ENCODE assay signal across 21 mouse cellular contexts in genomic region chr2:136788379-136788778, GRCm38 (mm10).
DNase-seq lines count a peak whose midpoint lies in the region; ATAC-seq and TF ChIP-seq lines count a peak whose summit lies in the region.
"Had no signal": no experiment of that assay in that cellular context is flagged by ENCODE, and none has a peak within 500 bp of the region (broad histone marks: within the 10 kb centered on the region; RNA-seq: fewer than 3 reads in every experiment).

No protein-coding gene starts in this region.

- H3K4me1 ChIP-seq in midbrain, embryonic 11.5 days (ENCODE audit: control insufficient read depth, insufficient read depth, low read length): no peaks in the 10 kb centered on the region
- no peaks in the 10 kb centered on the region for H3K4me1 ChIP-seq in midbrain, embryonic 15.5 days
- H3K4me1 ChIP-seq: embryonic facial prominence, embryonic 15.5 days; forebrain, embryonic 10.5 days; heart, embryonic 15.5 days; limb, embryonic 13.5 days; midbrain, embryonic 13.5 days had no signal

- H3K36me3 ChIP-seq in midbrain, embryonic 11.5 days (ENCODE audit: control insufficient read depth, insufficient read depth, low read length): no peaks in the 10 kb centered on the region
- H3K36me3 ChIP-seq in midbrain, embryonic 15.5 days (replicated peaks): 0 out of 2 replicates have a peak, but pooled peaks cover 5% of the 10 kb centered on the region
- H3K36me3 ChIP-seq: embryonic facial prominence, embryonic 15.5 days; forebrain, embryonic 10.5 days; heart, embryonic 15.5 days; limb, embryonic 13.5 days; midbrain, embryonic 13.5 days had no signal

- H3K27ac ChIP-seq in layer of hippocampus, adult 2 months: peak overlapping the region; percentile 72
- H3K27ac ChIP-seq in midbrain, embryonic 11.5 days (ENCODE audit: low read depth, low read length): no peak overlapping the region
- no peak overlapping the region for H3K27ac ChIP-seq in midbrain, embryonic 15.5 days
- H3K27ac ChIP-seq: embryonic facial prominence, embryonic 15.5 days; forebrain, embryonic 10.5 days; heart, adult 2 months; heart, embryonic 15.5 days; limb, embryonic 13.5 days; liver, embryonic 14.5 days; midbrain, embryonic 13.5 days had no signal

- no peak for TF ChIP-seq CTCF in layer of hippocampus, adult 2 months (conservative IDR thresholded peaks at IDR 0.05)

- H3K9me3 ChIP-seq in midbrain, embryonic 11.5 days (ENCODE audit: control insufficient read depth, low read length): no peaks in the 10 kb centered on the region
- no peaks in the 10 kb centered on the region for H3K9me3 ChIP-seq in midbrain, embryonic 15.5 days
- H3K9me3 ChIP-seq: embryonic facial prominence, embryonic 15.5 days; forebrain, embryonic 10.5 days; heart, embryonic 15.5 days; limb, embryonic 13.5 days; midbrain, embryonic 13.5 days had no signal

- DNase-seq in layer of hippocampus, adult 2 months (ENCODE audit: low spot score in 2 of 2): peak; percentile 50 to 85
- no peak for DNase-seq in layer of hippocampus, postnatal 10 days (ENCODE audit: low spot score in 2 of 2)
- DNase-seq in frontal cortex, postnatal 10 days (ENCODE audit: low spot score in 2 of 2): peak; percentile 32 to 77
- DNase-seq in left cerebral cortex, adult 9 months (ENCODE audit: low spot score in 2 of 2): peak; percentile 88 to 90
- peak; percentile 77 for DNase-seq in right cerebral cortex, postnatal 25 days
- no peak for DNase-seq in midbrain, embryonic 11.5 days (ENCODE audit: low spot score, missing footprints)
- no peak for DNase-seq in kidney, postnatal 4 days
- DNase-seq: adrenal gland, adult 8-10 months; B cell, adult 2 months; cerebellum, adult 11 months; heart, adult 2 months; kidney, adult 18-20 months; kidney, postnatal 25 days; thymus, postnatal 4 days had no signal

- WGBS in midbrain, embryonic 11.5 days: 55% methylated on average over 4 of the region's 4 CpGs
- WGBS in midbrain, embryonic 15.5 days: 55% methylated on average over 4 of the region's 4 CpGs

- H3K4me3 ChIP-seq in layer of hippocampus, adult 2 months: no peak overlapping the region
- H3K4me3 ChIP-seq in midbrain, embryonic 11.5 days (ENCODE audit: low read depth, low read length): no peak overlapping the region
- no peak overlapping the region for H3K4me3 ChIP-seq in midbrain, embryonic 15.5 days
- H3K4me3 ChIP-seq: embryonic facial prominence, embryonic 15.5 days; forebrain, embryonic 10.5 days; heart, adult 2 months; heart, embryonic 15.5 days; limb, embryonic 13.5 days; midbrain, embryonic 13.5 days had no signal

- no peak for ATAC-seq in midbrain, embryonic 11.5 days (ENCODE audit: low FRiP score)
- no peak for ATAC-seq in midbrain, embryonic 15.5 days (replicated peaks)
- ATAC-seq: midbrain, embryonic 13.5 days had no signal

- no peaks in the 10 kb centered on the region for H3K27me3 ChIP-seq in midbrain, embryonic 11.5 days (ENCODE audit: control insufficient read depth, insufficient read depth, low read length)
- H3K27me3 ChIP-seq in midbrain, embryonic 15.5 days (replicated peaks): no peaks in the 10 kb centered on the region
- H3K27me3 ChIP-seq: embryonic facial prominence, embryonic 15.5 days; heart, embryonic 15.5 days; limb, embryonic 13.5 days; midbrain, embryonic 13.5 days had no signal

- H3K4me2 ChIP-seq in midbrain, embryonic 11.5 days: no peak overlapping the region
- H3K4me2 ChIP-seq in midbrain, embryonic 15.5 days: no peak overlapping the region
- H3K4me2 ChIP-seq: embryonic facial prominence, embryonic 15.5 days; heart, embryonic 15.5 days; limb, embryonic 13.5 days; midbrain, embryonic 13.5 days had no signal

- no peak overlapping the region for H3K9ac ChIP-seq in midbrain, embryonic 11.5 days (ENCODE audit: low read length)
- H3K9ac ChIP-seq in midbrain, embryonic 15.5 days: no peak overlapping the region
- H3K9ac ChIP-seq: embryonic facial prominence, embryonic 15.5 days; heart, embryonic 15.5 days; limb, embryonic 13.5 days; liver, embryonic 14.5 days; midbrain, embryonic 13.5 days had no signal

Comparison
In these comparisons a context has a peak if more than half of its experiments do, and no peak if none do; other contexts are left out.
1. DNase-seq: peak in layer of hippocampus, adult 2 months (2 of 2), frontal cortex, postnatal 10 days (2 of 2), left cerebral cortex, adult 9 months (2 of 2) and right cerebral cortex, postnatal 25 days (single experiment); none in layer of hippocampus, postnatal 10 days (0 of 2), midbrain, embryonic 11.5 days (single experiment) and kidney, postnatal 4 days (0 of 2).